Mouse (Mus musculus) activated CD4-positive, CD25-positive, alpha-beta regulatory T cell (primary cell): ENCODE measurements around the gene Efcab1. TPM values are rescaled to one million over a fixed set of nuclear protein-coding genes. Genes with fewer than 3 reads are reported as not detected.

Experiments used
- polyA plus RNA-seq, 2 experiments: library from polyadenylated mRNA; unstranded; fragments of 100-300 nt; shearing (Covaris generic); gene quantifications; one replicate each; pipeline ENCODE4 v1.2.1; 2017

The Efcab1 gene
- polyA plus RNA-seq = not detected

DNA sequence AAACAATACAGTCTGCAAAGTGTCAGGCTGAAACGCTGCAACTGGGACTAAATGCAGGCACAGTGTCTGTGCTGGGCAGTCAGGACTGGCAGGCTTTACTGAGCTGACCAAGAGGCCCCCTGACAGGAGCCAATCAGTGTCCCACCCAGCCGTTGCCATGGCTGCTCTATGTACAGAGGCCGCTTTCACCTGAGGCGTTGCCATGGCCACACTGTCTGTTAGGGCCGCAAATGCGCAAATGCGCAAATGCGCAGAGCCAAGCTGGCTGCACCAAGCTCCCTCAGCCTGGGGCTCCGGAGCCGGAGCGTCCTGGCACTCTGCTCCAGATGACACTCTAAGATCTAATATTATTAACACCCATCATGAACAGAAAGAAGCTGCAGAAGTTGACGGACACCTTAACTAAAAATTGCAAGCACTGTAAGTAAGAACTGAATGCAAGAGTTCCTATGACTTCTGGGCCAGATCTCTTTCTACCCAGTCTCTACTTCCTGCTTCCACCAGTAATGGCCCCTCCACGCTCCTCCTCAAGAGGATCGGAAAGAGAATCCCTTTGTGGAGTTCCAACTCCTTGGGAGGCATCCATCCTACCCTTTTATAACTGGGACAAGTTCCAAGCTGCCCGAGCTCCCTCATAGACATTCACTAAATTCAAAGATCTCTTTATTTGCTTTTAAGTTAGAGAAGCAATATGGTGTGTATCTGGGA lies at the start of gene Efcab1:
Efcab1 (plus strand) TSS at position 214 of the 708 bp plus-strand sequence.

